Mouse (Mus musculus) E14TG2a.4 (cell line): ENCODE data around the gene Dclk1.
A peak's percentile ranks its signal among the peaks of the same experiment; 100 is the strongest.

ENCODE experiments used
- H3K27me3 ChIP-seq: 2 replicates; pipeline ENCODE4 v1.6.1; 2014; ENCODE audit warnings: low read length, control low read depth; ENCODE audit not compliant: insufficient read depth
- H3K36me3 ChIP-seq: 2 replicates; pipeline ENCODE4 v1.6.1; 2014; ENCODE audit warnings: low read length, control low read depth; ENCODE audit not compliant: insufficient read depth
- H3K4me1 ChIP-seq: replicated peaks from 2 replicates; pipeline ENCODE4 v1.6.1; 2014; ENCODE audit warnings: low read depth, low read length, control low read depth
- H3K4me3 ChIP-seq: replicated peaks from 2 replicates; pipeline ENCODE4 v1.5.1; 2014; ENCODE audit warnings: mild to moderate bottlenecking, low read length
- H3K9me3 ChIP-seq: 2 replicates; pipeline ENCODE4 v1.6.1; 2014; ENCODE audit warnings: low read length, control low read depth
- CTCF ChIP-seq: conservative IDR thresholded peaks from 2 replicates; pipeline ENCODE4 v1.5.1; 2014; ENCODE audit warnings: low read length
- NANOG ChIP-seq: IDR thresholded peaks from 2 replicates; pipeline ENCODE4 v1.6.1; 2014; ENCODE audit warnings: borderline replicate concordance, low read length, mixed read lengths
- POU5F1 ChIP-seq: IDR thresholded peaks from 2 replicates; pipeline ENCODE4 v1.6.1; 2014; ENCODE audit warnings: low read length, borderline replicate concordance

Gene Dclk1

GRCm38 (mm10) chr3:55331694-55332093 lies 89.5 kb downstream of the Dclk1 start:
- TF ChIP-seq POU5F1 (no peak), CTCF (peak; percentile 52)
- Histone ChIP-seq H3K27me3 (no peaks in the 10 kb centered on the region), H3K4me1 (no peaks in the 10 kb centered on the region), H3K4me3 (no peak overlapping the region), H3K36me3 (no peaks in the 10 kb centered on the region), H3K9me3 (no peaks in the 10 kb centered on the region)

GRCm38 (mm10) chr3:55333511-55333910 lies 91.3 kb downstream of the Dclk1 start:
- no peaks in the 10 kb centered on the region for H3K27me3 ChIP-seq
- no peaks in the 10 kb centered on the region for H3K36me3 ChIP-seq
- H3K4me3 ChIP-seq = no peak overlapping the region
- no peaks in the 10 kb centered on the region for H3K4me1 ChIP-seq
- no peaks in the 10 kb centered on the region for H3K9me3 ChIP-seq
- TF ChIP-seq NANOG (no peak), POU5F1 (no peak), CTCF (no peak)

- H3K27me3 ChIP-seq = no peaks in the 10 kb centered on the region; the same call in 1 of the 2 replicates
- H3K9me3 ChIP-seq = no peaks in the 10 kb centered on the region
- no peaks in the 10 kb centered on the region for H3K36me3 ChIP-seq
- H3K4me3 ChIP-seq = no peak overlapping the region
- H3K4me1 ChIP-seq = no peaks in the 10 kb centered on the region
- TF ChIP-seq POU5F1 (no peak), NANOG (no peak), CTCF (no peak)
Measured at GRCm38 (mm10) chr3:55336895-55337294, 94.7 kb downstream of the Dclk1 start.

- Histone ChIP-seq H3K27me3 (no peaks in the 10 kb centered on the region; the same call in 1 of the 2 replicates), H3K36me3 (no peaks in the 10 kb centered on the region), H3K4me3 (no peak overlapping the region), H3K9me3 (no peaks in the 10 kb centered on the region), H3K4me1 (no peaks in the 10 kb centered on the region)
- TF ChIP-seq NANOG (no peak), POU5F1 (no peak), CTCF (no peak)
Measured at GRCm38 (mm10) chr3:55337671-55338070, 95.5 kb downstream of the Dclk1 start.

GRCm38 (mm10) chr3:55342445-55342844 lies 100.3 kb downstream of the Dclk1 start:
- TF ChIP-seq POU5F1 (no peak), NANOG (no peak), CTCF (no peak)
- H3K9me3 ChIP-seq = no peaks in the 10 kb centered on the region
- H3K4me3 ChIP-seq = no peak overlapping the region
- no peaks in the 10 kb centered on the region; the same call in 1 of the 2 replicates for H3K27me3 ChIP-seq
- no peaks in the 10 kb centered on the region for H3K4me1 ChIP-seq
- H3K36me3 ChIP-seq = no peaks in the 10 kb centered on the region

GRCm38 (mm10) chr3:55347371-55348025 lies 105.3 kb downstream of the Dclk1 start:
- Histone ChIP-seq H3K4me3 (no peak overlapping the region), H3K9me3 (no peaks in the 10 kb centered on the region), H3K36me3 (no peaks in the 10 kb centered on the region), H3K27me3 (no peaks in the 10 kb centered on the region), H3K4me1 (no peaks in the 10 kb centered on the region)
- TF ChIP-seq CTCF (no peak), NANOG (no peak), POU5F1 (no peak)

GRCm38 (mm10) chr3:55348026-55348390 lies 105.8 kb downstream of the Dclk1 start:
- no peaks in the 10 kb centered on the region for H3K36me3 ChIP-seq
- H3K9me3 ChIP-seq = no peaks in the 10 kb centered on the region
- no peak overlapping the region for H3K4me3 ChIP-seq
- H3K4me1 ChIP-seq = no peaks in the 10 kb centered on the region
- TF ChIP-seq CTCF = no peak
- no peak for TF ChIP-seq POU5F1
- TF ChIP-seq NANOG = no peak
- no peaks in the 10 kb centered on the region for H3K27me3 ChIP-seq

- no peaks in the 10 kb centered on the region; the same call in 1 of the 2 replicates for H3K27me3 ChIP-seq
- TF ChIP-seq POU5F1 (no peak), CTCF (no peak), NANOG (no peak)
- no peaks in the 10 kb centered on the region for H3K4me1 ChIP-seq
- H3K4me3 ChIP-seq = no peak overlapping the region
- no peaks in the 10 kb centered on the region for H3K9me3 ChIP-seq
- H3K36me3 ChIP-seq = no peaks in the 10 kb centered on the region
Measured at GRCm38 (mm10) chr3:55350194-55350593, 108.0 kb downstream of the Dclk1 start.

GRCm38 (mm10) chr3:55351281-55352052 lies 109.3 kb downstream of the Dclk1 start:
- no peaks in the 10 kb centered on the region for H3K9me3 ChIP-seq
- H3K4me3 ChIP-seq = no peak overlapping the region
- no peaks in the 10 kb centered on the region for H3K4me1 ChIP-seq
- no peak for TF ChIP-seq POU5F1
- TF ChIP-seq NANOG = no peak
- H3K27me3 ChIP-seq = no peaks in the 10 kb centered on the region; the same call in 1 of the 2 replicates
- H3K36me3 ChIP-seq = no peaks in the 10 kb centered on the region
